Mouse (Mus musculus) large intestine, adult 2 months (tissue): ENCODE measurements around the gene Dmc1. TPM values are rescaled to one million over a fixed set of nuclear protein-coding genes. Genes with fewer than 3 reads are reported as not detected.

Source experiments
- DNase-seq: peaks from one replicate; pipeline ENCODE4 v3.0.0-alpha.2; 2012; ENCODE audit warnings: low read depth, low spot score
- WGBS: fragments of 180-500 bp; shearing (Covaris S2); methylation state at CpG from one replicate; pipeline ENCODE4 v1.1.7; 2018; 5-methylcytosine and 5-hydroxymethylcytosine counted together
- polyA plus RNA-seq: library from polyadenylated mRNA; depleted of rRNA; stranded (reverse); fragments of >200 nt; gene quantifications from 2 replicates; pipeline ENCODE4 v1.2.3, GENCODE M21; 2012; rRNA removed

The Dmc1 gene
- 0.05 and 0.10 TPM in 2 replicates for polyA plus RNA-seq

GRCm38 (mm10) chr15:79604990-79605665 is at the start of gene Dmc1:
Gene Dmc1 (minus strand): TSS chr15:79605109.
- 12% methylated on average over 37 of the region's 37 CpGs for WGBS
- no peak for DNase-seq

GRCm38 (mm10) chr15:79651481-79651880 is 46.6 kb upstream of the Dmc1 start:
- DNase-seq: no peak
- 81% methylated on average over 4 of the region's 4 CpGs for WGBS

GRCm38 (mm10) chr15:79650569-79650968 is 45.7 kb upstream of the Dmc1 start:
- no peak for DNase-seq

- 87% methylated on average over 12 of the region's 12 CpGs for WGBS
- no peak for DNase-seq
Observed at GRCm38 (mm10) chr15:79648130-79648529, 43.2 kb upstream of the Dmc1 start.

GRCm38 (mm10) chr15:79645483-79645882 is 40.6 kb upstream of the Dmc1 start:
- DNase-seq: no peak
- WGBS: 70% methylated on average over 2 of the region's 2 CpGs

GRCm38 (mm10) chr15:79641135-79641817 is 36.4 kb upstream of the Dmc1 start:
- DNase-seq: no peak
- 55% methylated on average over 12 of the region's 12 CpGs for WGBS

GRCm38 (mm10) chr15:79630471-79630870 is 25.6 kb upstream of the Dmc1 start:
- no peak for DNase-seq
- 56% methylated on average over 2 of the region's 2 CpGs for WGBS

- WGBS: 86% methylated on average over 11 of the region's 11 CpGs
- DNase-seq: no peak
Observed at GRCm38 (mm10) chr15:79619770-79620414, 15.0 kb upstream of the Dmc1 start.

GRCm38 (mm10) chr15:79618456-79618855 is 13.5 kb upstream of the Dmc1 start:
- DNase-seq: no peak
- WGBS: 68% methylated on average over 7 of the region's 7 CpGs

- WGBS: 86% methylated on average over 11 of the region's 11 CpGs
- no peak for DNase-seq
Observed at GRCm38 (mm10) chr15:79617135-79617534, 12.2 kb upstream of the Dmc1 start.

GRCm38 (mm10) chr15:79616729-79617128 is 11.8 kb upstream of the Dmc1 start:
- DNase-seq: no peak
- WGBS: 82% methylated on average over 5 of the region's 5 CpGs

GRCm38 (mm10) chr15:79615501-79615900 is 10.6 kb upstream of the Dmc1 start:
- no peak for DNase-seq
- 70% methylated on average over 7 of the region's 7 CpGs for WGBS

GRCm38 (mm10) chr15:79609226-79609625 is 4.3 kb upstream of the Dmc1 start:
- 98% methylated on average over 2 of the region's 2 CpGs for WGBS
- no peak for DNase-seq

- WGBS: 59% methylated on average over 7 of the region's 7 CpGs
Observed at GRCm38 (mm10) chr15:79608214-79608613, 3.3 kb upstream of the Dmc1 start.

GRCm38 (mm10) chr15:79607757-79608156 is 2.8 kb upstream of the Dmc1 start:
- DNase-seq: no peak
- WGBS: 53% methylated on average over 2 of the region's 2 CpGs

More at GRCm38 (mm10) chr15:79608214-79608613, 3.3 kb upstream of the Dmc1 start:
- no peak for DNase-seq

- WGBS: 84% methylated on average over 12 of the region's 12 CpGs
Observed at GRCm38 (mm10) chr15:79606161-79606560, 1.3 kb upstream of the Dmc1 start.

GRCm38 (mm10) chr15:79600176-79600575 is 4.7 kb downstream of the Dmc1 start:
- DNase-seq: no peak
- WGBS: 78% methylated on average over 2 of the region's 2 CpGs

More at GRCm38 (mm10) chr15:79606161-79606560, 1.3 kb upstream of the Dmc1 start:
- no peak for DNase-seq

- DNase-seq: no peak
- 86% methylated on average over 1 of the region's 1 CpGs for WGBS
Observed at GRCm38 (mm10) chr15:79598715-79599114, 6.2 kb downstream of the Dmc1 start.

- 58% methylated on average over 1 of the region's 1 CpGs for WGBS
- DNase-seq: no peak
Observed at GRCm38 (mm10) chr15:79581581-79581980, 23.3 kb downstream of the Dmc1 start.

- no peak for DNase-seq
- WGBS: 62% methylated on average over 6 of the region's 6 CpGs
Observed at GRCm38 (mm10) chr15:79577671-79578426, 27.1 kb downstream of the Dmc1 start.
